Mouse (Mus musculus): Measurements from ENCODE around the gene Rangrf.
A peak's percentile ranks its signal among the peaks of the same experiment; 100 is the strongest.
"Not testable (repeated sequence)": the region's sequence is repeated elsewhere in the genome, so short reads cannot be mapped to it uniquely, and the experiment has no call there.

Rangrf gene

DNA sequence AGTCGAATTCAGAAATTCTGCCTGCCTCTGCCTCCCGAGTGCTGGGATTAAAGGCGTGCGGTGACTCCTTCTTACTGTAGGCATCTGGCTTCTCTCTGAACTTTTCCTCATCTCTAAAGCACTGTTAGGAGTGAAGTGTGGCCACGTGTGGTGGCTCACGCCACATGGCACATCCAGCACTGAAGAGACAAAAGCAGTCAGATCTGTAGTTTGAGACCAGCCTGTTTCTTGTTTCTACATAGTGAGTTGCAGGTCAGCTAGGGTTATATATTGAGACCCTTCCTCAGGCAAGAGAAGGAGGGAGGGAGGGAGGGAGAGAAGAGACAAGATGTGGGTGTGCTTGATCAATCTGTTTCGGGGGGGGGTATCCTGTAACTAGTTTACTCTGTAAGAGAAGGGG, at the start of gene Rangrf:
Rangrf (minus strand) TSS at position 101 of the 400 bp plus-strand sequence.
- no peak for DNase-seq

DNA sequence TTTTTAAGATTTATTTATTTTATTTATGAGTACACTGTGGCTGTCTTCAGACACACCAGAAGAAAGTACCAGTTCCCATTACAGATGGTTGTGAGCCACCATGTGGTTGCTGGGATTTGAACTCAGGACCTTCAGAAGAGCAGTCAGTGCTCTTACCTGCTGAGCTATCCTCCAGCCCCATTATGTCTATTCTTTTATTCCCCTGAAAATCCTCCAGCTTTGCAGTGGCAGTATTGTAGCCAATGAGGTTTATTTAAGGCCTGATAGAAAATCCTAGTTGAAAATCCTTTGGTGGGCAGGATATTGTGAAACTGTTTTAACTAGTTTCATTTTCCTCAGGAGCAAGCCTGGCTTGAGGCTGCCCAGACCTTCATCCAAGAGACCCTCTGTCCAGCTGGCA, 45.7 kb upstream of the Rangrf start:
- no peak for DNase-seq

DNA sequence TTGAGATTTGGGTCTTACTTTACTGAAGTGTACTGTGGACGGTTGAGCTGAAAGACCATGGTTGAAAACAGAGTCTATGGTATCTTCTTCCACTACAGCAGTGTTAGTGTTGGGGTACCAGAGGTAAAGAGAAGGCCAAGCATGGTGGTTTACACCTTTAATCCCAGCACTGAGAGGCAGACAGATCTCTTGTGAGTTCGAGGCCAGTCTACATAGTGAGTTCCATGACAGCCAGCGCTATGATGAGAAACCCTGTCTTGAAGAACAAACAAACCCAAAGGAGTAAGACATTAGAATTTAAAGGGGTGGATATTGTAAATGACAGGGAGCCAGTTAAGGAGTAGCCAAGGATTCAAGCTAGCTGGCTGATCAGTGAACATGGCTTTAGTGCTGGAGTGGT, 41.8 kb upstream of the Rangrf start:
- no peak for DNase-seq

- peak; percentile 87 for DNase-seq
Measured at GRCm38 (mm10) chr11:69015644-69016441, 40.9 kb upstream of the Rangrf start, which contains the start of gene Ctc1. TSS of gene Ctc1 (plus strand) at chr11:69015911.

DNA sequence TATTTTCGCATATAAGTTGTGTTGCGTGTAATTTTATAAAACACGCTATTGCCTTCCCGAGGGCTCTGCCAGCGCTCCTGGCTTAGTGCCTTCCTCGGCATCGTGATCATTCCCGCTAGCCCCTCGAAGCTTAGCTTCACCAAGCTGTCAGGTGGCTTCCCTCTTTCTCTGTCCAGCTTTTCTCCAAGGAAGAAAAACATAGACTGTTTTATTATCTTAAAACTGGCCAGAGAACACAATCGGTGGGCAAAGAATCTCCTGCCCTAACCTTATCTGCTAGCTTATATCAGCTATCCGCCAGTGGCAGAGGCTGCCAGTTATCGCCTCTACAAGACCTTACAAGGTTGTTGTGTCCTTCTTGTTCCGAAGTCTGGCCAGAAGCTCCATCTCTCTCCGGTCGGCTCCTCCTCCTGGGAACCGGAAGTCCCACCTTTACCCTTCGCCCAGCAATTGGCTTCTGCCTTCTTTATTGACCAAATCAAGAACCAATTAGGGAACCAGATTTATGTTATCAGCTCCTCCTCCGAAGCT, 37.2 kb upstream of the Rangrf start:
- peak; percentile 75 for DNase-seq

GRCm38 (mm10) chr11:69011445-69011844, 36.5 kb upstream of the Rangrf start:
- DNase-seq: not testable (repeated sequence)

DNA sequence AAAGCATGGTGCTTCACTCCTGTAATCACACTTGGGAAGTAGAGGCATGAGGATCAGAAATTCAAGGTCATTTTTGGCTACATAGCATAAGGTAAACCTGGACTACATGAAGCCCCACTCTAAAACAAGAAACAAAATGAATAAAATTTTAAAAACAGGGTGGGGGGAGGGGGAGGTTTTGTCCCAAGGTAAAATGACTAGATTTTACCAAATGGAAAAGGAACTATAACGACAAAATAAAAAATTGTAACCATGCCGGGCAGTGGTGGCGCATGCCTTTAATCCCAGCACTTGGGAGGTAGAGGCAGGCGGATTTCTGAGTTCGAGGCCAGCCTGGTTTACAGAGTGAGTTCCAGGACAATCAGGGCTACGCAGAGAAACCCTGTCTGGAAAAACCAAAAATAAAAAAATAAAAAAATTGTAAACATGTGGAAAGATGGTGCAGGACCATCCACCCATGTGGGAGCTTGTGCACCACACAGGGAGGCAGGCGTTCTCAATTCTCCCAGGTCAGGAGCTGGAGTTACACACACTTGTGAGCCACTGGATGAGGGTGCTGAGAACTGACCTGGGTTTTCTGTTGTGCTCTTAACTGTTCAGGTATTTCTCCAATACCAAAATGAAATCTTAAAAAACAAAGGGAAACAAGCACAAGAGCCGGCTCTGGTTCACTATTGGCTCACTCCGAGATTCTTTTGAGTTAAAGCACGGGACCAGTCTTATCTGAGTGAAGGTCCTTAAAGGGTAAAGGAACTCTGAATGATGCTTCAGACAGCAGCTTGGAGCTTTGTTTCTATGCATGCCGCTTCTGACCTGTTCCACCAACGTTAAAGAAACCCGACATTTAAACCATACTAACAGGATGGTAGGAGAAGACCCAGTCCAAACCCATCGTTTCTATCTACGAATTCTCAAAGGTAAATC, 35.7 kb upstream of the Rangrf start:
- DNase-seq: no peak

DNA sequence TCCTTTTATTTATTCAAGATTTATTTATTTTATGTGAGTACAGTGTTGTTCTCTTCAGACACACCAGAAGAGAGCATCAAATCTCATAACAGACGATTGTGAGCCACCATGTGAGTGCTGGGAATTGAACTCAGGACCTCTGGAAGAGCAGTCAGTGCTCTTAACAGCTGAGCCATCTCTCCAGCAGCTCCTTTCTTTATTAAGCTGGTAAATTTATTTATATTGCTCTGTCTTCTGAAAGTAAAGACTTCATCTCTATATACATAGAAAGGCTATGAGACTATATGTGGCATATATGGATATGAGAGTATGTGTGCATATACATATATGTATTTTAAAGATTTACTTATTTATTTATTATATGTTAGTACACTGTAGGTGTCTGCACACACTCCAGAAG, 34.5 kb upstream of the Rangrf start:
- DNase-seq: no peak

- peak; percentile 97 for DNase-seq
Measured at GRCm38 (mm10) chr11:69008182-69009121, 33.5 kb upstream of the Rangrf start, which contains the start of gene Pfas. TSS of gene Pfas (minus strand) at chr11:69008460.

DNA sequence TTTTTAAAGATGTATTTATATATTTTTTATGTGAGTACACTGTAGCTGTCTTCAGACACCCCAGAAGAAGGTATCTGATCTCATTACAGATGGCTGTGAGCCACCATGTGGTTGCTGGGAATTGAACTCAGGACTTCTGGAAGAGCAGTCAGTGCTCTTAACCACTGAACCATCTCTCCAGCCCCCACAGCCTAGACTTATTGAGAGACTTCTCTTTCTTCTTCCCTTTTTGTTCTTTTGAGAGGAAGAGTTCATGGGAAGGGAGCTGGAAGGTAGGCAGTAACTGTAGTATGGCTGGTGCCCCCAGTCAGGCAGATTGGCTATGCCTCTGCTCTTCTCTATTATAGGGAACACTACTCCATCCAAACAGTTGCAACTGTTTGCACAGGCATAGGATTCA, 31.6 kb upstream of the Rangrf start:
- not testable (repeated sequence) for DNase-seq

DNA sequence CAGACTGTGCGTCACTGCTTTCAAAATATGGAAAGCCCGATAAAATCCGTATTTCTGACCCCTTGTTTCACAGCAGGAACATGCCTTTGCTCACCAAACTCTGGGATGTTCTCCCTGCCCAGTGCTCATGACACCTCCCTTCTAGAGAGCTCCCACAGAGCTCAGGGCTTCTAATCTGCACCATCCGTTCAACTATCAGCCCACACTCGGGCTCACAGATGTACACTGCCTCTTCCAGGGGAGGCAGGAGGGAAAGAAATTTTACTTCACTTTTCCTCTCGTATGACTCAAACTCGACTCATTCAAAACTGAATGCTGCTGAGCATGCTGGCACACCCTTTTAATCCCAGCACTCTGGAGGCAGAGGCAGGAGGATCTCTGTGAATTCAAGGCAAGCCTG, 30.2 kb upstream of the Rangrf start:
- DNase-seq: no peak

DNA sequence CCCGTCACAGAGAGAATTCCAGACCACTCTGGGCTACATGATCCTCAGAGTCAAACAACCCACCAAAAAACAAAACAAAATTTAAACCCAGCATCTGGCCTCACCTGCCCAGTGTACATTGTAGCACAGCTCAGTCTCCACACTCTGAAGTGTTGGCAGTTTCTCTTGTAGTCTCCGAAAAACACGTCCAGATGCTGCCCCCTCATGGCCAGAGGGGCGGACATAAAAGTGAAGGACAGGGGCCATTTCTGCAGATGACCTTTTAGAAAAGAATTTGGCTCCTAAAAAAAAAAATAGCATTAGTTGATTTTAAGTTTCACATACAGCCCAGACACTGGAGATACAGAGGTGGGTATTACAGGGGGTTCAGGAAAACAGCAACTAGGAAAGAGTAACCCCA, 28.6 kb upstream of the Rangrf start:
- no peak for DNase-seq

DNA sequence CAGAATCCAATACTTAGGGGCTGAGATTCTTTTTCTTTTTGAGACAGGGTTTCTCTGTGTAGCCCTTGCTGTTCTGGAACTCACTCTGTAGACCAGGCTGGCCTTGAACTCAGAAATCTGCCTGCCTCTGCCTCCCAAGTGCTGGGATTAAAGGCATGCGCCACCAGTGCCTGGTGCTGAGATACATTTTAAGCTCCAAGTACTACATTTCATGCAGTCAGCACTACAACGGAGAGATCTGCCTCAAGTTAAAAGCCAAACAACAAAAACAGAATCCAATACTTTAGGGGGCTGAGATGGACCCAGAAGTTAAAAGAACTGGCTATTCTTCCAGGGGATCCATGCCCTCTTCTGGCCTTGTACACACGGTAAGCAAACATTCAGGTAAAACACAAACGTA, 27.8 kb upstream of the Rangrf start:
- DNase-seq: not testable (repeated sequence)

- DNase-seq: no peak
Measured at GRCm38 (mm10) chr11:68997080-68997479, 22.1 kb upstream of the Rangrf start.

GRCm38 (mm10) chr11:68994377-68994776, 19.4 kb upstream of the Rangrf start:
- no peak for DNase-seq

GRCm38 (mm10) chr11:68993122-68993521, 18.1 kb upstream of the Rangrf start:
- DNase-seq: no peak

DNA sequence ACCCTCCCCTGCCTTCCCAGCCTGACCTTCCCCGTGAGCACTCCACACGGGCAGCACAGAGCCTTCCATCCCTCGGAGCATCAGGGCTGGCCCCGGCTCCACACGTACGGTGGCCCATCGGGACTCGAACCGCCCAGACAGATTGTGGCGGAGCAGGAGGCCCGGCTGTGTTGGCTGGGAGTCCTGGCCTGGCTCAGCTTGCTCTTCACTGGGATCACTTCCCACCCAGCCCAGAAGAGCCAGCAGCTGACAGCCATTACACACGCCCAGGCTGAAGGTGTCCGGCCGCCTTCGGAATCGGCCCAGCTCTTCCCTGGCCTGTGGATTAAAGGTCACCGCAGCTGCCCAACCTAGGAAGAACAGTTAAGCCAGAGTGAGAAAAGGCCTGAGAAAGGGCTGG, 13.4 kb upstream of the Rangrf start:
- DNase-seq: no peak

- DNase-seq: no peak
Measured at GRCm38 (mm10) chr11:68987365-68987882, 12.4 kb upstream of the Rangrf start.

GRCm38 (mm10) chr11:68982639-68983369, 7.8 kb upstream of the Rangrf start:
- DNase-seq: peak; percentile 80

- DNase-seq: no peak
Measured at GRCm38 (mm10) chr11:68980919-68981318, 5.9 kb upstream of the Rangrf start.

DNA sequence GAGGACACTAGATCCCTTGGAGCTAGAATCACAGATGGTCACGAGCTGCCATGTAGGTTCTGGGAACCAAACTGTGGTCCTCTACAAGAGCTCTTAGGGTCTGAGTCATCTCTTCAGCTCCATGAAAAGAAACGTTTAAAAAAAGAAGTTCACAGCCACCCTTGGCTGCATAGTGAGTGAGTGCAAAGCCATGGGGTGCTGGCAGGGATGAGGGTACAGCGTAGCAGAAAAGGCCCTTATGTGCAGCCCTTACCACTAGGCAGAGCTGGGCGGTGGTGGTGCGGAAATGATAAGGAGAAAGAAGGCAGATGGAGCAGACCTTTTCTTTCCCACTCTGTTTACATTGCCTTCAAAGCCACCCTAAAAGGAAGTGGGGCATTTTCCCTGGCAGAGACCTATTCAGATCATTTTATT, 4.3 kb upstream of the Rangrf start:
- DNase-seq: no peak
